Mouse (Mus musculus): ENCODE measurements around the gene Lrit3.
"Not testable (repeated sequence)": the region's sequence is repeated elsewhere in the genome, so short reads cannot be mapped to it uniquely, and the experiment has no call there.

Gene Lrit3

DNA sequence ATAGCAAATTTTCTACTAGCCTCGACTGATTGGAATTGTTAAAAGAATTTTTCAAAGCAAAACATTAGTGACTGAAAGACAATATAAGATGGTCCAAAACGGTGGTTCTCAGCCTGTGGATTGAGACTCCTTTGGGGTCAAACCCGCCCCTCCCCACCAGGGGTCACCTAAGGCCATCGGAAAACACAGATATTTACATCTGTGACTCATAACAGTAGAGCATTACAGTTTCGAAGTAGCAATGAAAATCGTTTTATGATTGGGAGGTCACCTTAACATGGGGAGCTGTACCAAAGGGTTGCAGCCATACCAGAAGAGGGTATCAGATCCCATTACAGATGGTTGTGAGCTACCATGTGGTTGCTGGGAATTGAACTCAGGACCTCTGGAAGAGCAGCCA lies 32.6 kb downstream of the Lrit3 start:
- no peak for DNase-seq (ENCODE audit: low spot score in 2 of 2)

DNA sequence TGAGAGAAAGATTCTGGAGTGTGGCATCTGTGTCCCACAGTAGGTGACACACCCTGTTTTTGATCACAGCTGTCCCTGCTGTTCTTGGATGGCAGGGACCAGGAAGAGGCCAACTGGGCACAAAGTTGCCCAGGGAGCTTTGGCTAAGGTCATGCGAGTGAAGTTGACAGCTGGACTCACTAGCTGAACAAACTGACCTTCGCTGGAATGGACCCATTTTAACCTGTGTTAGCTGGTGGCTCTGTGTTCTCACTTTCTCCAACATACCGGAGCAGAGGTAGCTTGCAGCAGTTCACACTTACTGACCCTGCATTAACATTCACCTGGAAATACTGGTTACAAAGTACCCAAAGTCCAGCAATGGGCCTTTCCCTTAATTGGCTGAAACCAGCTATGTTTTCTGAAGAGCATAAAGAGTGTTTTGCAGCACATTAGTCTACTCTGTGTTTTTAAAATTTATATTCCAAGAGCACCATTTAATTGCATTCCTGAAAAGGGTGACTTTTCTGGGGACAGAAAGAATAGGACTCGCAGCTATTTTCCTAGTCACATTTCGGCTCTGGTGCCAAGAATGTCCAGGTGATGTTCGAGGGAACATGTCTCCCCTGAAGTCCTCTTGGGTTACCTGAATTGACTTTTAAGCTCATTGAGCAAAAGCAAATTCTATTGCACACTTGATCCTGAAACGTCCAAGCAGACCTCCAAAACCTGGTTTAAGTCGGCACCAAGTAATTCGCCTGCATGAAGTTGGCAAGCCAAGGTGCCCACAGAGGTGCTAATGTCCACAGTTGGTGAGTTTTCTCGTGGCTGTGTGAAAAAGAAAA lies 36.6 kb downstream of the Lrit3 start:
- DNase-seq (ENCODE audit: low spot score in 2 of 2): no peak

DNA sequence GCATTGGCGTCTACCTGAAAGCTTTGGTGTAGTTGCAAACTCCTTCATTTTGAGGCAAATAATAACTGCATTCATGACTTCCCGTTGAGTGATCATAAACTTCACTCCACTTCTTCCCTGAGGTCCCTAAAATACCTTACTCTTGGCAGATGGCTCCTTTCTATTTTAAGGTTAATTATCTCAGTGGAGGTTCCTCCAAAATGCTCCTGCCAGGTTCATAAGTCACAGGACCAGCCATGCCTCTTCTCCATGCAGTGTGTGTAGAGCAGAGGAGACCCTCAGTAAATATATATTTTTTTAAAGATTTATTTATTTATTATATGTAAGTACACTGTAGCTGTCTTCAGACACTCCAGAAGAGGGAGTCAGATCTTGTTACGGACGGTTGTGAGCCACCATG lies 37.7 kb downstream of the Lrit3 start:
- DNase-seq (ENCODE audit: low spot score in 2 of 2): no peak

DNA sequence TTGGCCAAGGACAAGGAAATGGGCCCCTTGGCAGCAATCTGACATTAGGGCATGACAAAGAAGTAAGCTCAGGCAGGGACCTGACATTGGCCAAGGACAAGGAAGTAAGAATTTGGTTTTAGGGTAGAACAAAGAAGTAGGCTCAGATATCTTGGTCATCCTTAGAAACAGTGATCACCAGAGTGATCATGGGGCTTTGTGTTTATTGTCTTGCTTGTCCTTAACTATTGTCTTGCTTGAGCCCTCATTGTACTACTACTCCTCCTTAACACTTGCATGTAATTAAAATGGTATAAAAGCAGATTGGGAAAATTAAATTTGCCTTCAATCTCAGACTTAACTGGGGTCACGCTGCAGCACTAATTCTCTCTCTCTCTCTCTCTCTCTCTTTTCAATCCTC lies 46.2 kb downstream of the Lrit3 start:
- DNase-seq (ENCODE audit: low spot score in 2 of 2): not testable (repeated sequence)

DNA sequence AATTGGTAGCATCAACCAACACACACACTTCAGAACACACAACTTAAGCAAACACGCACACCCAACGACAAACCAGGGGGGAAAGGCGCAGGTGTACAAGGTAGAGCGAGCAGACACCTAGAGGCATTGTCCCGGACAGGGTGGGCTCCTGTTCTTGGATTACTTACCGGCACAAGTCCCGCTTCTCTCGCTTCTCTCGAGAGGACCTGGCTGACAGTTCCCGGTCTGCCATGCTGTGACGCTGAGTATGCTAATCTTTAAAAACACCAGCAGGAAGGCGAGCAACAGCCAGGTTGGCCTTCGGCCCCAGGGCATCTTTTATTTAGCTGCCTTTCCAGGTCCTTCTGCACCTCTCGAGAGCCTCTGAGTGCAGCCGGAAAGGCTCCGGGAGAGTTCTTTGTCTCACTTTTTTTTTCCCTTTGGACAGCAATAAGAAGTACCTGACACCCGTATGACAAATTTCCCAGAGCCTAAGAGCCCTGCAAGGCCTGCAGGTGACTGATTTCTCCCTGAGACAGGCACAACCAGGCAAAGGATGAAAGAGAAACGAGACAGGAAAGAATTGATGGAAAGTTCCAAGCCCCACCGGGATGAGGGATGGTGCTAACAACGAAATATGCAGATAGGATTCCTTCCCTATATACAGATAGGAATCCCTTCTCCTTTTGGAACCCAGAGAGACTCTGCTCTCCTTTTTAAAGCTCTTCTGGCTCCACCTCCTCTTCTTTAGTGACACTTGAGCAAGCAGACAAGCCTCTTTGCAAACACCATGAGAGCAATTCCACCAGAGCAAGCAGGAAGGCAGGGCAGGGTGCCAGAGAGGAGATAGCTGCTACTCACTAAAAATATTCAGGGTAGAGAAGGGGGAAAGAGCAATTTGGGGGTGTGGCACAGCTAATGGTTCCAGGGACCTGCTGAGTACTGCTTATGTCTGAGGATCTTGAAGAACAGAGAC lies 48.9 kb downstream of the Lrit3 start, which contains the start of gene Egf:
Gene Egf, minus strand, starts transcription at position 667 of the 955 bp plus-strand sequence.
- DNase-seq (ENCODE audit: low spot score in 2 of 2): no peak

DNA sequence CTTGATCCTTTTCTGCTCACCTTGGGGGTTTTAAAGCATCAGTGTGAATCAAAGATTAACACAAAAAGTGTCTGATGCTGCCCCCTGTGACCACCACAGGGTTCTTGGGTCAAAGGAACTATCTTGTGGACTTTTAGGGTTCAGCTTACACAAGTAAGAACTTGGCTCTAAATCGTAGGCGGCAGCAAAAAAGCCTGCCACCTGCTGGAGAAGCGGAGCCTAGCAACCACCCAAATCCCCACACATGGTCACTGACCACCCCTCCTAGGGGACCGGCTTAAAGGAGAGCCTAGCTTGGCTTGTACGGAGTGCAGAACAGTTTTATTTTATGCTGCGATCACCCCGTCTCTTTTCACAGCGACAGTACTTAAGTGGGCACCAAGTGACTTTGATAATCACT lies 59.0 kb downstream of the Lrit3 start:
- peak in 1 of 2 experiments; percentile 34 for DNase-seq (ENCODE audit: low spot score in 2 of 2)

DNA sequence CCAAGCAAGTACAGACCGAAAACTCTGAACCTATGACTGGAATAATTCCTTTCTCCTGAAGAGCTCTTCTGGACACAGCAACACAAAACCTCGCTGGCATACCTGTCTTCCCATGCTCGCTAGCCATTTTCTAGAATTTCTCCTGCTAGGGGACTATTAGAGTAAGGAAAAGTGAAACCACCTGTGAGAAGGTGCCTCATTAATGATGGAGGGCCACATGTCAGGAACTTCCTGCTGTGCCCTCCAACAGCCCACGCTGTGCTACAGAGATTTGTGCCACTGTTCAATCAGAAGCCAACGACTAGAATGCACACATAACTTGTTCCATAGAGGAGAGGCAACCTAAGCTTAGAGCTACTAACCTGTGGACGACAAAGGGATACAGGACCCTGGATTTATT lies 61.0 kb downstream of the Lrit3 start:
- DNase-seq (ENCODE audit: low spot score in 2 of 2): no peak

DNA sequence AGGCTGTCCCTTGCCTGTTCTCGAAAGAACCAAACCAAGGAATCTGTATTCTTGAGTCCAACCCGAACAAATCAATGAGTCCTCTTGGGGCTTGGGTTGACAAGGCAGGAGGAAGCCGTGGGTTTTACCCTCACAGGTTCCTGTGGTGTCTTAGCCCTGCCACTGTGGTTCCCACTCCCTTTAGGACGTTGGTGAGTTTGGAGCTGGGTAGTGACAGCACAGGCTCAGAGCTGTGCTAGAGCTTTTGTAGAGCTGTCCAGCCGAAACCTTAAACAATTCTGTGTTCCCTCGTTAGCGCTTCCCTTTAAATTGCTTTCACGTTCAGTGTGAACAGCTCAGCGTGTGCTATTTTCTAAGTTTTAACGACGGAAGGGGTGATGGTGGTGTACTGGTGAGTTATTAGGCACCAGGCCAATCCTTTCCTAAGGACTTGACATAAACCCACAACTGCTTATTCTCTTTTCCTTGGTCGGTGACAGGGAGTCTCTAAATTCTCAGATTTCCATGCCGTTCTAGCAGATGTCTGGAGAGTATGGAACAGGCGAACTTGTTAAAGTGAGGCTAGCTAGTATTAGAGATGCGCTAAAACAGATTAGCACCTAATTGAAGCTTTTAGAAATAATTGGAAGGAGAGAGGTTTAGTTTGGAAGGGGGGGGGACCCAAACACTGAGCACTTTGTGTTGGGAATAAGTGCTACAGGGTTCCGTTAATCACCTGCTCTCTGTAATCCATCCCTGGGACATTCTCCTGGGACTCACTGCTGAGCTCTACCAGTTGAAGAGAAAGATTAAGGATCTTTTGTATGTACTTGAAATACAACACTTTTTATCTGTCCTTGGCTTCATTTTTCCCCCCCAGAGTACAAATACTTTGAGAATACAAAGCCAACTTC lies 65.3 kb downstream of the Lrit3 start:
- DNase-seq (ENCODE audit: low spot score in 2 of 2): no peak
